Mouse (Mus musculus) intestine, postnatal 0 days (tissue): ENCODE results near the gene Arhgef39. TPM values are rescaled to one million over a fixed set of nuclear protein-coding genes. Genes with fewer than 3 reads are reported as not detected.

Experiments used
- ATAC-seq: fragments of 200-750 bp; cut with Nextera tagmentation; 2 replicates; pipeline ENCODE4 v1.8.0; 2017; ENCODE audit warnings: mild to moderate bottlenecking, moderate TSS enrichment, moderate library complexity
- H3K27ac ChIP-seq: fragments of 300-500 bp; sonication (generic); 2 replicates; pipeline ENCODE4 v1.5.1; 2014; ENCODE audit warnings: mild to moderate bottlenecking, low read depth, low read length, moderate library complexity
- H3K27me3 ChIP-seq: fragments of 300-500 bp; sonication (generic); replicated peaks from 2 replicates; pipeline ENCODE4 v1.6.1; 2014; ENCODE audit warnings: low read length, mixed read lengths; ENCODE audit not compliant: control insufficient read depth, insufficient read depth
- H3K36me3 ChIP-seq: fragments of 300-500 bp; sonication (generic); 2 replicates; pipeline ENCODE4 v1.6.1; 2014; ENCODE audit warnings: mild to moderate bottlenecking, moderate library complexity; ENCODE audit not compliant: control insufficient read depth, insufficient read depth
- H3K4me1 ChIP-seq: fragments of 300-500 bp; sonication (generic); replicated peaks from 2 replicates; pipeline ENCODE4 v1.6.1; 2014; ENCODE audit warnings: antibody characterized with exemption, low read length, mixed read lengths; ENCODE audit not compliant: control insufficient read depth, insufficient read depth
- H3K4me2 ChIP-seq: fragments of 300-500 bp; sonication (generic); replicated peaks from 2 replicates; pipeline ENCODE4 v1.6.1; 2014; ENCODE audit warnings: low read depth, mild to moderate bottlenecking, moderate library complexity
- H3K4me3 ChIP-seq: fragments of 300-500 bp; sonication (generic); 2 replicates; pipeline ENCODE4 v1.5.1; 2014; ENCODE audit warnings: low read depth, low read length
- H3K9ac ChIP-seq: fragments of 300-500 bp; sonication (generic); 2 replicates; pipeline ENCODE4 v1.6.1; 2014; ENCODE audit warnings: mild to moderate bottlenecking, low read depth, low read length
- H3K9me3 ChIP-seq: fragments of 300-500 bp; sonication (generic); 2 replicates; pipeline ENCODE4 v1.6.1; 2016; ENCODE audit warnings: mixed run types; ENCODE audit not compliant: control insufficient read depth
- CTCF ChIP-seq: sonication (generic); IDR thresholded peaks from 2 replicates; pipeline ENCODE4 v1.5.1; 2016; ENCODE audit warnings: low read depth, mild to moderate bottlenecking, control low read depth, antibody characterized with exemption, moderate library complexity
- WGBS: fragments of 180-500 bp; shearing (Covaris S2); extraction: QIAGEN DNeasy Blood & Tissue Kit; methylation state at CpG from one replicate; pipeline ENCODE4 v1.1.7; 2014; 5-methylcytosine and 5-hydroxymethylcytosine counted together
- polyA plus RNA-seq: library from polyadenylated mRNA; unstranded; fragments of >200 nt; fragmentation: Nextera tagmentation; extraction: Ambion mirVana; gene quantifications from 2 replicates; pipeline ENCODE4 v1.2.1, GENCODE M21; 2015

The Arhgef39 gene
- polyA plus RNA-seq, 1 experiment from 2014 or later = 12.3 TPM

- Histone ChIP-seq H3K27ac (no peak overlapping the region), H3K4me3 (no peak overlapping the region), H3K4me2 (no peak overlapping the region), H3K9ac (no peak overlapping the region), H3K36me3 (peaks cover 28% of the 10 kb centered on the region), H3K27me3 (peaks cover 11% of the 10 kb centered on the region), H3K9me3 (no peaks in the 10 kb centered on the region), H3K4me1 (0 out of 2 replicates have a peak, but pooled peaks cover 8% of the 10 kb centered on the region)
- 93% methylated on average over 3 of the region's 3 CpGs for WGBS
- ATAC-seq = no peak
- TF ChIP-seq CTCF = no peak
These were observed 50.9 kb downstream of the Arhgef39 start for GRCm38 (mm10) chr4:43448554-43448953.

DNA sequence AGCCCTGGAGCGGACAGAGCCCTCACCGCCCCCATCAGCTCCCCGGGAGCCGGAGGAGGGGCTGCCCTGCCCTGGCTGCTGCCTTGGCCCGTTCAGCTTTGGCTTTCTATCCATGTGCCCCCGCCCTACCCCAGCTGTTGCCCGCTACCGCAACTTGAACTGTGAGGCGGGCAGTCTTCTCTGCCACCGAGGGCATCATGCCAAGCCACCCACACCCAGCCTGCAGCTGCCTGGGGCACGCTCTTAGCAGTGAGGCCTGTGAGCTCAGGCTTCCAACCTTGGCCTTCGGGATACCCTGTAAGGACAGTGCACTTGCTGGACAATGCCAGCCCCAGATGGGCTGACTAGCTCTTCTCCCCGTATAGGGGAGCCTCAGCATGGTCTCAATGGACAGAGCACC is 52.2 kb downstream of the Arhgef39 start:
- 84% methylated on average over 13 of the region's 13 CpGs for WGBS
- peaks cover 28% of the 10 kb centered on the region for H3K36me3 ChIP-seq
- 0 out of 2 replicates have a peak, but pooled peaks cover 8% of the 10 kb centered on the region for H3K4me1 ChIP-seq
- no peak overlapping the region for H3K9ac ChIP-seq
- no peak for ATAC-seq
- no peaks in the 10 kb centered on the region for H3K9me3 ChIP-seq
- H3K27me3 ChIP-seq = no peaks in the 10 kb centered on the region
- H3K4me2 ChIP-seq = no peak overlapping the region
- TF ChIP-seq CTCF = no peak
- no peak overlapping the region for H3K4me3 ChIP-seq
- no peak overlapping the region for H3K27ac ChIP-seq

Other genes starting within 250 kb of the Arhgef39 start
- gene Atp8b5, start 232.5 kb downstream of the Arhgef39 start, polyA plus RNA-seq = 1.0 and 1.1 TPM in 2 replicates
- 11.9 and 12.1 TPM in 2 replicates for gene Rusc2, start 117.7 kb downstream of the Arhgef39 start, polyA plus RNA-seq
- 0.16 TPM in 1 of 2 replicates, not detected in the other for gene Fam166b, start 70.6 kb downstream of the Arhgef39 start, polyA plus RNA-seq
- gene Tesk1, start 57.8 kb downstream of the Arhgef39 start, polyA plus RNA-seq = 4.6 and 4.7 TPM in 2 replicates
- gene Cd72, start 45.1 kb downstream of the Arhgef39 start, polyA plus RNA-seq = 3.2 and 3.7 TPM in 2 replicates
- gene Sit1, start 16.0 kb downstream of the Arhgef39 start, polyA plus RNA-seq = not detected in 2 replicates
- gene Ccdc107, start 6.8 kb downstream of the Arhgef39 start, polyA plus RNA-seq = 79.8 and 83.1 TPM in 2 replicates
- 4.8 and 5.4 TPM in 2 replicates for gene Car9, start 7.3 kb upstream of the Arhgef39 start, polyA plus RNA-seq
- gene Tpm2, start 24.1 kb upstream of the Arhgef39 start, polyA plus RNA-seq = 928 and 1,046 TPM in 2 replicates
- 102 and 114 TPM in 2 replicates for gene Creb3, start 62.6 kb upstream of the Arhgef39 start, polyA plus RNA-seq
- gene Tln1, start 63.0 kb upstream of the Arhgef39 start, polyA plus RNA-seq = 41.6 and 47.7 TPM in 2 replicates
- 11.3 and 13.0 TPM in 2 replicates for gene Rgp1, start 79.0 kb upstream of the Arhgef39 start, polyA plus RNA-seq
- gene Gba2, start 79.2 kb upstream of the Arhgef39 start, polyA plus RNA-seq = 5.2 and 5.3 TPM in 2 replicates
- gene Msmp, start 84.8 kb upstream of the Arhgef39 start, polyA plus RNA-seq = not detected in 2 replicates
- gene Npr2, start 132.2 kb upstream of the Arhgef39 start, polyA plus RNA-seq = 3.5 and 4.1 TPM in 2 replicates
- 0.08 and 0.22 TPM in 2 replicates for gene Spag8, start 153.9 kb upstream of the Arhgef39 start, polyA plus RNA-seq
- 270 and 305 TPM in 2 replicates for gene Hint2, start 156.8 kb upstream of the Arhgef39 start, polyA plus RNA-seq
- 1.6 and 1.9 TPM in 2 replicates for gene Tmem8b, start 169.3 kb upstream of the Arhgef39 start, polyA plus RNA-seq
- 6.0 and 6.7 TPM in 2 replicates for gene Fam221b, start 169.4 kb upstream of the Arhgef39 start, polyA plus RNA-seq
- not detected in 2 replicates for gene Olfr70, start 201.1 kb upstream of the Arhgef39 start, polyA plus RNA-seq
- gene Olfr71, start 210.6 kb upstream of the Arhgef39 start, polyA plus RNA-seq = not detected in 2 replicates
- gene Hrct1, start 227.5 kb upstream of the Arhgef39 start, polyA plus RNA-seq = 1.6 and 2.1 TPM in 2 replicates
- 0.47 and 0.51 TPM in 2 replicates for gene Spaar, start 230.3 kb upstream of the Arhgef39 start, polyA plus RNA-seq